Mouse (Mus musculus) stomach, postnatal 0 days (tissue): ENCODE measurements around the gene Zp3r. TPM values are rescaled to one million over a fixed set of nuclear protein-coding genes. Genes with fewer than 3 reads are reported as not detected.

Experiments
- ATAC-seq: fragments of 200-750 bp; cut with Nextera tagmentation; 2 replicates; pipeline ENCODE4 v1.8.0; 2017; ENCODE audit not compliant: low FRiP score, low TSS enrichment
- DNase-seq: peaks from one replicate; pipeline ENCODE4 v3.0.0-alpha.2; 2016; ENCODE audit warnings: low spot score
- H3K27ac ChIP-seq: fragments of 300-500 bp; sonication (generic); replicated peaks from 2 replicates; pipeline ENCODE4 v1.5.1; 2014; ENCODE audit warnings: mild to moderate bottlenecking, control low read depth
- H3K27me3 ChIP-seq: fragments of 300-500 bp; sonication (generic); 2 replicates; pipeline ENCODE4 v1.6.1; 2014; ENCODE audit warnings: low read length; ENCODE audit not compliant: control insufficient read depth, insufficient read depth
- H3K36me3 ChIP-seq: fragments of 300-500 bp; sonication (generic); 2 replicates; pipeline ENCODE4 v1.6.1; 2014; ENCODE audit warnings: low read length, mixed read lengths; ENCODE audit not compliant: control insufficient read depth, insufficient read depth
- H3K4me1 ChIP-seq: fragments of 300-500 bp; sonication (generic); replicated peaks from 2 replicates; pipeline ENCODE4 v1.6.1; 2014; ENCODE audit warnings: antibody characterized with exemption; ENCODE audit not compliant: control insufficient read depth, insufficient read depth
- H3K4me2 ChIP-seq: fragments of 300-500 bp; sonication (generic); replicated peaks from 2 replicates; pipeline ENCODE4 v1.6.1; 2014; ENCODE audit warnings: low read depth, mild to moderate bottlenecking, control low read depth, moderate library complexity
- H3K4me3 ChIP-seq: fragments of 300-500 bp; sonication (generic); 2 replicates; pipeline ENCODE4 v1.5.1; 2014; ENCODE audit warnings: low read depth, low read length, control low read depth
- H3K9ac ChIP-seq: fragments of 300-500 bp; sonication (generic); 2 replicates; pipeline ENCODE4 v1.6.1; 2014; ENCODE audit warnings: mild to moderate bottlenecking, low read length, control low read depth, mixed read lengths
- H3K9me3 ChIP-seq: fragments of 300-500 bp; sonication (generic); 2 replicates; pipeline ENCODE4 v1.6.1; 2016; ENCODE audit warnings: low read length; ENCODE audit not compliant: control insufficient read depth
- CTCF ChIP-seq: IDR thresholded peaks from 2 replicates; pipeline ENCODE4 v1.5.1; 2016; ENCODE audit warnings: antibody characterized with exemption, low read depth, mild to moderate bottlenecking, moderate library complexity
- EP300 ChIP-seq: optimal IDR thresholded peaks from 2 replicates; pipeline ENCODE3; 2016; ENCODE audit warnings: antibody characterized with exemption
- WGBS: fragments of 180-500 bp; shearing (Covaris S2); extraction: QIAGEN DNeasy Blood & Tissue Kit; methylation state at CpG from one replicate; pipeline ENCODE4 v1.1.7; 2014; 5-methylcytosine and 5-hydroxymethylcytosine counted together
- polyA plus RNA-seq: library from polyadenylated mRNA; unstranded; fragments of >200 nt; fragmentation: Nextera tagmentation; extraction: Ambion mirVana; gene quantifications from 2 replicates; pipeline ENCODE4 v1.2.1, GENCODE M21; 2015

Zp3r gene
- polyA plus RNA-seq, 1 experiment from 2014 or later = 0.08 TPM

DNA sequence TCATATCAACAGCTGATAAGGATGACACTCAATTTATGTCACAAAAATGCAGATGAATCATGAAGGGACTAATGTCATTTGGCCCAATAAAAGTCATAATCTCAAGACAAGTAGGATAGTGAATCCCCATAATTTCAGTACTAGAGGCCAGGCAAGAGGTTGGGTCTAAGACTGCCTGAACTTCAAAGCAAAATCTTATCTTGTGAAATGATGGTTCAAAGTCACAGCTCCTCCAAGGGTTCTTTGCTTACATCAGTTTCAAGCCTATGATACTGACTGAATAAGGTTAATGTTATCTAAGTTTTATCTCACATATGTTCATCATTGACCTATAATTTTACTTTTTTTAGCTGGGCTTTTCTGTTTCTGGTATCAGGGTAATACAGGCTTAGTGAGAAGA lies 11.5 kb upstream of the Zp3r start:
- Histone ChIP-seq H3K9ac (no peak overlapping the region), H3K4me1 (no peaks in the 10 kb centered on the region), H3K36me3 (no peaks in the 10 kb centered on the region), H3K4me2 (no peak overlapping the region), H3K9me3 (no peaks in the 10 kb centered on the region), H3K27ac (no peak overlapping the region), H3K4me3 (no peak overlapping the region), H3K27me3 (no peaks in the 10 kb centered on the region)
- TF ChIP-seq EP300 (no peak), CTCF (no peak)
- no peak for DNase-seq
- ATAC-seq = no peak

DNA sequence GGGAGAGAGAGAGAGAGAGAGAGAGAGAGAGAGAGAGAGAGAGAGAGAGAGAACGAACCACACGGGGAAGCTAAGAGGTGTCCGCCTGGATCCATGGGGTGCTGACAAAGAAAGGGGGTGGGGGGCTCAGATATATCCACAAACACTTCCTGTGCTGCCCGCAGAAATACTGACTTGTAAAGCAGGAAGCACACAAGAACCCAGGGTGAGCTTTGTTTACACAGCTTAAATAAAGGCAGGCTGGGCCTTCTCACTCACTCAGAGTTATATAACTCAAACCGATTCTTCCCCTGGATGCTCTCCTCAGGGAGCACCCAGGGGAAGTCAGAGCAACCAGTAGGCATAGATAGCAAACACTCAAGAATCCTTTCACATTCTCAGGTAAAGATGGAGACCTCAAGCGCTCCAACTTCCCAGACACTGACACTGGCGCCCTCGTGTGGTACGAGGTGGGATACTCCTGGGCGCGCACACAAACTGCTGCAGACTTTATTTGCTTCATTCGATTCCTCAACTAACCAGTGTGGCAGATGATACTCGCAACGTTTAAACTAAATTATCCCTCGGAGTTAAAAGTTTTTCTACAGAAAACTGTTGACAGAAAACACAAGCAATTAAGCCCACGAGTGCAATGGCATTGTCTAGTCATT lies 4.5 kb upstream of the Zp3r start:
- H3K4me3 ChIP-seq = no peak overlapping the region; the same call in 1 of the 2 replicates
- peak overlapping the region; percentile 35 for H3K4me2 ChIP-seq

DNA sequence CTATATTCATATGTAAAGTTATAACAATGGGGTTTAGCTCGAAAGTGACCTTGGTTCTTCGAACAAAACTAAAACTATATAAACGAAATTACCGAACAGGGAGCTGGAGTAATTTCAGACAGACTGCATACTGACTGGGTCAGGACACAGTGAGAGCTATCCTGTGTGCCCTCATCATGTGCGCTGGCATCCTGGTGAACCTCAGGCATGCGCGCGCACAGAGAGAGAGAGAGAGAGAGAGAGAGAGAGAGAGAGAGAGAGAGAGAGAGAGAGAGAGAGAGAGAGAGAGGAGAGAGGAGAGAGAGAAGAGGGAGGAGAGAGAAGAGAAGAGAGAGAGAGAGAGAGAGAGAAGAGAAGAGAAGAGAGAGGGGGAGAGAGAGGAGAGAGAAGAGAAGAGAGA lies 3.9 kb upstream of the Zp3r start:
- Histone ChIP-seq H3K9me3 (no peaks in the 10 kb centered on the region), H3K27me3 (no peaks in the 10 kb centered on the region), H3K27ac (no peak overlapping the region), H3K4me2 (no peak overlapping the region; the same call in 1 of the 2 replicates), H3K4me3 (no peak overlapping the region), H3K9ac (no peak overlapping the region), H3K36me3 (no peaks in the 10 kb centered on the region), H3K4me1 (no peaks in the 10 kb centered on the region)
- ATAC-seq (no peak), DNase-seq (no peak)
- WGBS = 80% methylated on average over 8 of the region's 8 CpGs
- TF ChIP-seq EP300 = no peak
- no peak for TF ChIP-seq CTCF

More for the DNA sequence above, 4.5 kb upstream of the Zp3r start:
- Histone ChIP-seq H3K36me3 (no peaks in the 10 kb centered on the region), H3K4me1 (no peaks in the 10 kb centered on the region), H3K27me3 (no peaks in the 10 kb centered on the region), H3K9me3 (no peaks in the 10 kb centered on the region), H3K9ac (no peak overlapping the region), H3K27ac (no peak overlapping the region)
- ATAC-seq (peak; percentile 71), DNase-seq (peak; percentile 85)
- peak; percentile 95 for TF ChIP-seq CTCF
- TF ChIP-seq EP300 = no peak
- 20% methylated on average over 16 of the region's 16 CpGs for WGBS

DNA sequence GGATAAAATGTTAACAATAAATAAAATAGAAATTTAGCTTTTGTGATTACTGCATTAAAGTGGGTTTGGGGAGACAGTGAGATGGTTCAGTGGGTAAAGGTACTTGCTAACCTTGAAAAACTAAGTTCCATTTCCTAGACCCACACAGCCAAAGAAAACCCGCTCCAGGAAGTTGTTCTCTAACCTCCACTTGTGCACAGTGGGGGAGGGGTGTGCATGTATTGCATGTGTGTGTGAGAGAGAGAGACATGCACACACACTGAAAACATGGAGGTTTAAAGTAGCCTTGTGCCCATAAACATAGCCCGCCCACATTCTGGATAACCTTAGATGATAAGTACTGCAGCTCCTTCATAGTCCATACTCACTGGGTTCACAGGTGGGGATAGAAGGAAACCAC lies 33.1 kb downstream of the Zp3r start:
- no peaks in the 10 kb centered on the region for H3K4me1 ChIP-seq
- WGBS = 89% methylated on average over 2 of the region's 2 CpGs
- no peaks in the 10 kb centered on the region for H3K9me3 ChIP-seq
- H3K4me2 ChIP-seq = no peak overlapping the region
- H3K36me3 ChIP-seq = no peaks in the 10 kb centered on the region
- ATAC-seq (no peak), DNase-seq (no peak)
- TF ChIP-seq EP300 (no peak), CTCF (no peak)
- no peak overlapping the region for H3K27ac ChIP-seq
- H3K27me3 ChIP-seq = no peaks in the 10 kb centered on the region
- no peak overlapping the region for H3K9ac ChIP-seq
- no peak overlapping the region for H3K4me3 ChIP-seq

DNA sequence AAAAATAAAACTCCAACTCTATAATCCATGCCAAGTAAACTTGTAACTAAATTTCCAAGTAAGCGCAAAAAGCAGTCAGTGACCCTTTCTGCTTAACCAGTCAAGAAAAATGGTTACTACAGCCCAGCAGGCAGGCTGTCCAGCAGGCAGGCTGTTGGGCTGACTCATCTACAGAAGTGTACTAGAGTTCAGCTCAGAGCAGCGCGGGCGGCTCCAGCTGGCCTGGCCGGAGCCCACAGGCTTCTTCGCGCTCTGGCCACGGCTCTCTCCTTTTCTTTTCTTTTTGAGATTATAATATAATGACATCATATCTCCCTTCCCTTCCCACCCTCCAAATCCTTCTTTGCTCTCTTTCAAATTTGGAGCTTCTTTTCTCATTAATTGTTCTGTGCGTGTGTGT lies 40.8 kb downstream of the Zp3r start:
- H3K9me3 ChIP-seq = no peaks in the 10 kb centered on the region
- DNase-seq (peak; percentile 34), ATAC-seq (peak; percentile 86)
- no peaks in the 10 kb centered on the region for H3K27me3 ChIP-seq
- no peak overlapping the region for H3K4me3 ChIP-seq
- no peaks in the 10 kb centered on the region for H3K36me3 ChIP-seq
- 47% methylated on average over 9 of the region's 9 CpGs for WGBS
- H3K27ac ChIP-seq = no peak overlapping the region
- H3K9ac ChIP-seq = no peak overlapping the region
- H3K4me2 ChIP-seq = no peak overlapping the region
- TF ChIP-seq EP300 (no peak), CTCF (no peak)
- no peaks in the 10 kb centered on the region for H3K4me1 ChIP-seq

DNA sequence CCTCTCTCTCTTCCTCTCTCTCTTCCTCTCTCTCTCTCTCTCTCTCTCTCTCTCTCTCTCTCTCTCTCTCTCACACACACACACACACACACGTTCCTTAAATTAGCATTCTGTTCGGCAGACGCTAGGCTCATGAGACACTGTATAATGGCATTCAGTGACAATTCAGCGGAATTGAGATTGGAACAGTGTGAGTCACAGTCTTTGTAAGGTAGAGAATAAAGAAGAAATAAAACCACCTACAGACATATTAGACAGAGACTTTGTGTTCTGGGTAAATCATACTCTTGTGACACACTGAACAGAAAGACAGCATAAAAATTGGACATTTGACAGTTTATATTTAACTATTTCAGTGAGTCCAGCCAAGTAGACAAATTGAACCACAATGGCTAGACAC lies 53.0 kb downstream of the Zp3r start:
- TF ChIP-seq EP300 = no peak
- no peak for TF ChIP-seq CTCF
- 62% methylated on average over 4 of the region's 4 CpGs for WGBS
- no peaks in the 10 kb centered on the region for H3K27me3 ChIP-seq
- H3K36me3 ChIP-seq = no peaks in the 10 kb centered on the region
- no peak overlapping the region for H3K9ac ChIP-seq
- no peak overlapping the region for H3K27ac ChIP-seq
- H3K4me1 ChIP-seq = no peaks in the 10 kb centered on the region
- ATAC-seq (no peak), DNase-seq (no peak)
- H3K4me2 ChIP-seq = no peak overlapping the region
- no peak overlapping the region for H3K4me3 ChIP-seq
- H3K9me3 ChIP-seq = no peaks in the 10 kb centered on the region
